Mouse (Mus musculus): ENCODE measurements around the gene Cer1. TPM values are rescaled to one million over a fixed set of nuclear protein-coding genes. Genes with fewer than 3 reads are reported as not detected.

Cer1 gene
- polyA plus RNA-seq, 1 experiment from 2014 or later, result not detected

DNA sequence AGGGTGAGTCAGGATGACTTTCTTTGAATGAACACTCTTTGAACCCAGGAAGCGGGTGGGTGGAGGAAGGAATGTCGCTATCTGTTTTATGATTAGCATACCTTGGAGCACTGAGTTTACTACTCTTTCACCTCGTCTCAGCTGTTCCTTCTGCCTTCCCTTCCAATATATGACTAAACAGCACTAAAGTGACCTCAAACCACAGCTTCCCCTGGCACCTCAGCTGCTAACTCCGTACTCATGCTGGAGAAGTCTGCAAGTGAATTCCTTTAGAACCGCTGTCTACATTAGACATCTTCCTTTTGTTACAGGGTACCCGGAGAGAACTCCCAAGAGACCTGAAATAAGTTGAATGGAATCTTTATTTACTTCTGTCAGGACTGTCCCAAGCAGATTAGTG lies 14.0 kb downstream of the Cer1 start:
- Histone ChIP-seq H3K9me3 (replicated peaks; ENCODE audit: control insufficient read depth, low read length) (no peaks in the 10 kb centered on the region), H3K4me1 (ENCODE audit: control insufficient read depth, insufficient read depth, low read length) (no peaks in the 10 kb centered on the region), H3K4me3 (ENCODE audit: low read depth, low read length) (no peak overlapping the region), H3K9ac (ENCODE audit: low read depth, low read length) (no peak overlapping the region), H3K4me2 (no peak overlapping the region), H3K36me3 (ENCODE audit: control insufficient read depth, insufficient read depth, low read length) (no peaks in the 10 kb centered on the region), H3K27ac (ENCODE audit: low read depth, low read length) (no peak overlapping the region), H3K27me3 (ENCODE audit: control insufficient read depth, insufficient read depth, low read length) (no peaks in the 10 kb centered on the region)
- ATAC-seq (replicated peaks; ENCODE audit: insufficient number of reproducible peaks, low FRiP score, low TSS enrichment), result no peak
- 71% methylated on average over 6 of the region's 6 CpGs for WGBS (ENCODE audit: insufficient replicate concordance)

- H3K9ac ChIP-seq (ENCODE audit: low read depth, low read length), result no peak overlapping the region
- H3K27me3 ChIP-seq (ENCODE audit: control insufficient read depth, insufficient read depth, low read length), result no peaks in the 10 kb centered on the region
- no peaks in the 10 kb centered on the region for H3K9me3 ChIP-seq (replicated peaks; ENCODE audit: control insufficient read depth, low read length)
- H3K4me2 ChIP-seq, result no peak overlapping the region
- no peak for ATAC-seq (replicated peaks; ENCODE audit: insufficient number of reproducible peaks, low FRiP score, low TSS enrichment)
- H3K27ac ChIP-seq (ENCODE audit: low read depth, low read length), result no peak overlapping the region
- no peak overlapping the region for H3K4me3 ChIP-seq (ENCODE audit: low read depth, low read length)
- no peaks in the 10 kb centered on the region for H3K4me1 ChIP-seq (ENCODE audit: control insufficient read depth, insufficient read depth, low read length)
- 78% methylated on average over 5 of the region's 5 CpGs for WGBS (ENCODE audit: insufficient replicate concordance)
- H3K36me3 ChIP-seq (ENCODE audit: control insufficient read depth, insufficient read depth, low read length), result no peaks in the 10 kb centered on the region
Observed at GRCm38 (mm10) chr4:82867731-82868445, 17.1 kb downstream of the Cer1 start.

- Histone ChIP-seq H3K9me3 (replicated peaks; ENCODE audit: control insufficient read depth, low read length) (no peaks in the 10 kb centered on the region), H3K36me3 (ENCODE audit: control insufficient read depth, insufficient read depth, low read length) (no peaks in the 10 kb centered on the region), H3K4me2 (no peak overlapping the region), H3K27ac (ENCODE audit: low read depth, low read length) (no peak overlapping the region), H3K4me1 (ENCODE audit: control insufficient read depth, insufficient read depth, low read length) (no peaks in the 10 kb centered on the region), H3K9ac (ENCODE audit: low read depth, low read length) (no peak overlapping the region), H3K27me3 (ENCODE audit: control insufficient read depth, insufficient read depth, low read length) (no peaks in the 10 kb centered on the region), H3K4me3 (ENCODE audit: low read depth, low read length) (no peak overlapping the region)
- 57% methylated on average over 4 of the region's 4 CpGs for WGBS (ENCODE audit: insufficient replicate concordance)
- no peak for ATAC-seq (replicated peaks; ENCODE audit: insufficient number of reproducible peaks, low FRiP score, low TSS enrichment)
Observed at GRCm38 (mm10) chr4:82867111-82867510, 17.8 kb downstream of the Cer1 start.

- Histone ChIP-seq H3K9me3 (replicated peaks; ENCODE audit: control insufficient read depth, low read length) (no peaks in the 10 kb centered on the region), H3K4me1 (ENCODE audit: control insufficient read depth, insufficient read depth, low read length) (no peaks in the 10 kb centered on the region), H3K27me3 (ENCODE audit: control insufficient read depth, insufficient read depth, low read length) (no peaks in the 10 kb centered on the region), H3K9ac (ENCODE audit: low read depth, low read length) (no peak overlapping the region), H3K4me3 (ENCODE audit: low read depth, low read length) (no peak overlapping the region), H3K36me3 (ENCODE audit: control insufficient read depth, insufficient read depth, low read length) (no peaks in the 10 kb centered on the region), H3K4me2 (no peak overlapping the region), H3K27ac (ENCODE audit: low read depth, low read length) (no peak overlapping the region)
- ATAC-seq (replicated peaks; ENCODE audit: insufficient number of reproducible peaks, low FRiP score, low TSS enrichment), result no peak
- WGBS (ENCODE audit: insufficient replicate concordance), result 67% methylated on average over 8 of the region's 8 CpGs
Observed at GRCm38 (mm10) chr4:82864974-82865699, 19.8 kb downstream of the Cer1 start.

GRCm38 (mm10) chr4:82863316-82863715 lies 21.6 kb downstream of the Cer1 start:
- WGBS (ENCODE audit: insufficient replicate concordance), result 88% methylated on average over 8 of the region's 8 CpGs
- Histone ChIP-seq H3K27me3 (ENCODE audit: control insufficient read depth, insufficient read depth, low read length) (no peaks in the 10 kb centered on the region), H3K9me3 (replicated peaks; ENCODE audit: control insufficient read depth, low read length) (no peaks in the 10 kb centered on the region), H3K4me2 (no peak overlapping the region), H3K27ac (ENCODE audit: low read depth, low read length) (no peak overlapping the region), H3K4me1 (ENCODE audit: control insufficient read depth, insufficient read depth, low read length) (0 out of 2 replicates have a peak, but pooled peaks cover 3% of the 10 kb centered on the region), H3K36me3 (ENCODE audit: control insufficient read depth, insufficient read depth, low read length) (no peaks in the 10 kb centered on the region), H3K4me3 (ENCODE audit: low read depth, low read length) (no peak overlapping the region), H3K9ac (ENCODE audit: low read depth, low read length) (no peak overlapping the region)
- ATAC-seq (replicated peaks; ENCODE audit: insufficient number of reproducible peaks, low FRiP score, low TSS enrichment), result no peak

DNA sequence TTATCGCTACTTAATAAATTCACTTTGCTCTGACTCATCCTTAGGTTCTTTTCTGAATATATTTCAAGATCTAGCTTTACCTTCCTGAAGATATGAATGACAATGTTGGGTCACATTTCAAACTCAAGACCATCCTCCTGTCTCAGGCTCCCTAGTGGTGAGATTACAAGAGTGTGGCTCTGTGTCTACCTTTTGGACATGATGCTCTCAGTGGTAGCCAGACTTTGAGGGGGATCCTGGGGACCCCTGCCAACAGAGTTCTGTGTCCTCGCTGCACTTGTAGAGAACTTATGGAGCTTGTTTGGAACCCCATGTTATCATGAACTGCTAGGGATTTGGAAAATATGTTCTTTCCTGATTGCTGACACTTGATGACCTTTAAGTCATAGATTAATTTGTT lies 23.5 kb downstream of the Cer1 start:
- H3K27me3 ChIP-seq (ENCODE audit: control insufficient read depth, insufficient read depth, low read length), result no peaks in the 10 kb centered on the region
- no peak overlapping the region for H3K4me2 ChIP-seq
- H3K4me1 ChIP-seq (ENCODE audit: control insufficient read depth, insufficient read depth, low read length), result 0 out of 2 replicates have a peak, but pooled peaks cover 4% of the 10 kb centered on the region
- no peak overlapping the region for H3K9ac ChIP-seq (ENCODE audit: low read depth, low read length)
- no peaks in the 10 kb centered on the region for H3K9me3 ChIP-seq (replicated peaks; ENCODE audit: control insufficient read depth, low read length)
- no peak overlapping the region for H3K4me3 ChIP-seq (ENCODE audit: low read depth, low read length)
- H3K36me3 ChIP-seq (ENCODE audit: control insufficient read depth, insufficient read depth, low read length), result no peaks in the 10 kb centered on the region; the same call in 1 of the 2 replicates
- no peak for ATAC-seq (replicated peaks; ENCODE audit: insufficient number of reproducible peaks, low FRiP score, low TSS enrichment)
- 91% methylated on average over 2 of the region's 2 CpGs for WGBS (ENCODE audit: insufficient replicate concordance)
- H3K27ac ChIP-seq (ENCODE audit: low read depth, low read length), result no peak overlapping the region

DNA sequence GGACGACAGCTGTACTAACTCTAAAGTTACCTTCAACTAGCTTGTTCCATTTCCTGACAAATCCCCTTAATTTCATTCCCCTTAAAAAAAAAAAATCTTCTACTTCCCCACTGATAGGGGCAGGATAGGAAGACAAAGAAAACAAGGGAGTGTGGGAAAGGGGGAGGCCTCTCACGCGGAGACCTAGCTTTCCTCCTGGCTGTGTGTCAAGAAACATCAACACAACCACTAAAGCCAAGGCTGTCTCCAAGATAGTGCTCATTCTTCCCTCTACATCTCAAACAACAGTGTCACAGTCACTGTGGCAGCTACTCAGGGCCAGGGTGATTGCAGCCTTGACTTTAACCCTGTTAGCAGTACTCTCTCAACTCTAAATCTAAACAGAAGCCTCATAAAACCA lies 24.4 kb downstream of the Cer1 start:
- no peaks in the 10 kb centered on the region; the same call in 1 of the 2 replicates for H3K36me3 ChIP-seq (ENCODE audit: control insufficient read depth, insufficient read depth, low read length)
- H3K27ac ChIP-seq (ENCODE audit: low read depth, low read length), result no peak overlapping the region

DNA sequence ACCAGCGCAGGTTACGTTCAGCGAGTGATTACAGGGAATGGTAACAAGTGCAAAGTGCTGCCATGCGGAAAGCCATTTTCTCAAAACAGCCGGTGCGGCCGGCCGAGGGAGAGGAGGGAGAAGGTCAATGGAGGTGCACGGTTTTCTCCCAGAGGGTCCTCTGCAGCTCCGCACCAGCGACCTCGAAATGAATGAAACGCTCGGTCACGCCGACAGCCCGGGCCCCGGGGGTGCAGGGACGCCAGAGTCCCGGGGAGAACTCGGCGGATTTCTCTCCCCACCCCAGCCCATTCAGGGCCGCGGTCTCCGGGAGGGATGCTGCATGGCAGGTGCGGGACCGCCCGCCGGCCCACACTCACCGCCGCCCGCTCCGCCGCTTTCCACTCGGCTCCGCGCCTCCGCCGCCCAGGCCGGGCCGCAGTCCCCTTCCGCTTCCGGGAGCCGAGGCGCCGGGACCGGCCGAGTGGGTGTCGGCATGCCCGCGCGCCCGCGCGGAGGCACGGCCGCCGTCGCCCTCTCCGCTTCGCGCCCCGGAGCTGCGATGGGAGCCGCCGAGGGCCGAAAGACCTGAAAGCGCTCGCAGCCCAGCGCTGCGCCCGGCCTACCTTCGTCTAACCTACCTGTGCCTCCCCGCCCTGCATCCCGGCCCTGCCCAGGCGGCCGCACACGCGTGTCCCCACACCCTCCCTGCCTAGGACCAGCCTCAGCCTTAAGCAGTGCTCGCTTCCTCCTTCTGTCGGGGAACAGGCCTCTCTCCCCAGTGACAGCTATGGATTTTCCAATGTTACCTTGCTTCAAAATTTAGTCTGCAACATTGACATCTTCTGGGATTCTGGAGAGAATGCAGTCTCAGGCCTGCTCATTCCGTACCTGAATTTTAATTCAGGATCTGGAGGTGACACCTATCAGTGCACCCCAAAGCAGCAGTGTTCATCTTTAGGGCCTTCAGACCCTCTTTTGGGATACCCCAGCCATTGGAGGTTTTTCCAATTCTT lies 25.5 kb downstream of the Cer1 start, which contains the start of gene Zdhhc21:
Zdhhc21 (minus strand) TSS at position 828 of the 995 bp plus-strand sequence.
- ATAC-seq (replicated peaks; ENCODE audit: insufficient number of reproducible peaks, low FRiP score, low TSS enrichment), result peak; percentile 84
- H3K9ac ChIP-seq (ENCODE audit: low read depth, low read length), result peak within 1 kb of the TSS; percentile 95
- H3K4me3 ChIP-seq (ENCODE audit: low read depth, low read length), result peak within 1 kb of the TSS; percentile 92
- under 1% methylated on average over 81 of the region's 82 CpGs for WGBS (ENCODE audit: insufficient replicate concordance)
- peak within 1 kb of the TSS; percentile 89 for H3K4me2 ChIP-seq
- no peaks in the 10 kb centered on the region; the same call in 1 of the 2 replicates for H3K36me3 ChIP-seq (ENCODE audit: control insufficient read depth, insufficient read depth, low read length)
- H3K9me3 ChIP-seq (replicated peaks; ENCODE audit: control insufficient read depth, low read length), result no peaks in the 10 kb centered on the region
- no peaks in the 10 kb centered on the region for H3K27me3 ChIP-seq (ENCODE audit: control insufficient read depth, insufficient read depth, low read length)
- H3K27ac ChIP-seq (ENCODE audit: low read depth, low read length), result peak within 1 kb of the TSS; percentile 82
- 0 out of 2 replicates have a peak, but pooled peaks cover 4% of the 10 kb centered on the region for H3K4me1 ChIP-seq (ENCODE audit: control insufficient read depth, insufficient read depth, low read length)

More for the DNA sequence above, 24.4 kb downstream of the Cer1 start:
- Histone ChIP-seq H3K4me2 (no peak overlapping the region), H3K4me1 (ENCODE audit: control insufficient read depth, insufficient read depth, low read length) (0 out of 2 replicates have a peak, but pooled peaks cover 4% of the 10 kb centered on the region), H3K27me3 (ENCODE audit: control insufficient read depth, insufficient read depth, low read length) (no peaks in the 10 kb centered on the region), H3K4me3 (ENCODE audit: low read depth, low read length) (no peak overlapping the region), H3K9ac (ENCODE audit: low read depth, low read length) (no peak overlapping the region), H3K9me3 (replicated peaks; ENCODE audit: control insufficient read depth, low read length) (no peaks in the 10 kb centered on the region)
- WGBS (ENCODE audit: insufficient replicate concordance), result 29% methylated on average over 3 of the region's 3 CpGs
- ATAC-seq (replicated peaks; ENCODE audit: insufficient number of reproducible peaks, low FRiP score, low TSS enrichment), result no peak

All from heart, embryonic 11.5 days (tissue).